Mouse (Mus musculus) heart, postnatal 14 days (tissue): ENCODE measurements around the gene Olfr463. TPM values are rescaled to one million over a fixed set of nuclear protein-coding genes. Genes with fewer than 3 reads are reported as not detected.
"Not testable (repeated sequence)": the region's sequence is repeated elsewhere in the genome, so short reads cannot be mapped to it uniquely, and the experiment has no call there.

Experiments
- DNase-seq, 2 experiments: peaks; one replicate each; pipeline ENCODE4 v3.0.0; 2021 to 2022
- intact Hi-C: fragments of 180-260 bp; cut with DNase I; formaldehyde crosslinking; loops from one replicate; pipeline ENCODE4 v1.15.1; 2025
- long read RNA-seq, 2 experiments: library from polyadenylated mRNA; stranded (forward); transcript quantifications; one replicate each; pipeline ENCODE4 v2.0.0; 2021
- total RNA-seq, 2 experiments: library from RNA; stranded (reverse); gene quantifications; 2 replicates each; pipeline ENCODE4 v1.2.3; 2021

Gene Olfr463
- total RNA-seq, result not detected
- long read RNA-seq, experiment 1, result 0 reads
- long read RNA-seq, experiment 2, result 0 reads

- intact Hi-C loops, result no loop called here
- no peak for DNase-seq
Observed at GRCm38 (mm10) chr11:87897287-87897686, at the start of gene Olfr463. Gene Olfr463, minus strand, starts transcription at chr11:87897387.

DNA sequence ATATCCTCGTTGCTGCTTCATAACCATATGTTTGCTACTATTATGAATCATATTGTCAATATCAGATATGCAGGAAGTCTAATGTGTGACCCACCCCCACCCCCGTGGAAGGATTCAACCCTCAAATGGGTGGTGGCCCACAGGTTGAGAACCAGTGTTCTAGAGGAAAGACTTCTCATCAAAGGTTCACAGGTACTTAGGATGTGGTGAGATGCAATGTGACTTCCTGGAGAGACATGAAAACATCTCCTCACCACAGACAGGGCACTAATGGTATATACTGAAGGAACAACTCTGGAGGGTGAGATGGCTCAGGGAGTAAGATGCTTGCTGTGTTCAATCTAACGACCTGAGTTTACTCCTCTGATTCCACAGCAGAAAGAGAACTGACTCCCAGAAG is 38.3 kb upstream of the Olfr463 start:
- intact Hi-C loops, result no loop called here

GRCm38 (mm10) chr11:87933731-87934130 is 36.5 kb upstream of the Olfr463 start:
- intact Hi-C loops, result no loop called here
- no peak for DNase-seq

More for the DNA sequence above, 38.3 kb upstream of the Olfr463 start:
- no peak for DNase-seq

DNA sequence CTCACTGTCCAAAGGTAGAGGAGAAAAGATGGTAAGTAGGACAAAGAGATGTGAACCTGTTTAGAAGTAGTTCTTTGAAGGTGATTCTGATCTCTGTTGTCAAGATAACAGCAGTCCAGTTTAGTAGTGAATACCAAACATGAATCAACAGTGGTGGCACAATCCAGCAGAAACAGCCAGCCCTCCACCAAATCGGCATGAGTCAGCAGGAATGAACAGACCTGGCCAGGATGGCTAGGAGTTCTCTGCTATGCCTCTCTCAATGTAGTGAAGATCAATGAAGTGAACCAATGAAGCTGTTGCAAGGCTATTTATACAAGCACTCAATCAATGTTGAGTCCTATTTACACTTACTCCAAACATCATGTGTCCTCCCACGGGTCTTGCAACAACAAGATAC is 33.2 kb upstream of the Olfr463 start:
- intact Hi-C loops, result no loop called here
- no peak for DNase-seq

DNA sequence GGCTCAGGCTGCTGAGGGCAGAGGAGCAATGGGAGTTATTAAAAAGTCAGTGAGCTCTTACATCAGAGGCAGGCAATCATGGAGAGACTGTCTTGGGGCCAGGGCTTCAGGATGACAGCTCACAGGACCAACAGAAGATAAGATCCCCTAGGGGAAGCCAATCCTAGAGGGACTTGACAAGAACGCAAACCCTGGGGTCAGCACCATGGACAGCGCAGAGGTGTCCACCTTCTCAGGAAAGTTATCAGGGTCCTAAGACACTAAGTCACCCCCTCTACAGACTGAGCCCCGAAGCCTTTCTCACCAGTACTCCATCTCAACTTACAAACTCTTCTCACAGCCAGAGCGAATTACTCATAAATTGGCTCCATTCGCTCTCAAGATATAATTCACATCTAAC is 23.8 kb upstream of the Olfr463 start, which contains the start of gene Olfr464:
Gene Olfr464 (minus strand): TSS at position 2 of the 400 bp plus-strand sequence.
- DNase-seq, result peak; percentile 9 to 14
- intact Hi-C loops, result no loop called here

- intact Hi-C loops, result no loop called here
- no peak for DNase-seq
Observed at GRCm38 (mm10) chr11:87920301-87920700, 23.1 kb upstream of the Olfr463 start.

- intact Hi-C loops, result no loop called here
- DNase-seq, result no peak
Observed at GRCm38 (mm10) chr11:87916005-87916404, 18.8 kb upstream of the Olfr463 start.

GRCm38 (mm10) chr11:87904331-87904730 is 7.1 kb upstream of the Olfr463 start:
- DNase-seq, result no peak
- intact Hi-C loops, result no loop called here

GRCm38 (mm10) chr11:87892168-87892567 is 5.0 kb downstream of the Olfr463 start, which contains the start of gene Olfr462:
Gene Olfr462, minus strand, starts transcription at chr11:87892268.
- DNase-seq, result no peak
- intact Hi-C loops, result no loop called here

DNA sequence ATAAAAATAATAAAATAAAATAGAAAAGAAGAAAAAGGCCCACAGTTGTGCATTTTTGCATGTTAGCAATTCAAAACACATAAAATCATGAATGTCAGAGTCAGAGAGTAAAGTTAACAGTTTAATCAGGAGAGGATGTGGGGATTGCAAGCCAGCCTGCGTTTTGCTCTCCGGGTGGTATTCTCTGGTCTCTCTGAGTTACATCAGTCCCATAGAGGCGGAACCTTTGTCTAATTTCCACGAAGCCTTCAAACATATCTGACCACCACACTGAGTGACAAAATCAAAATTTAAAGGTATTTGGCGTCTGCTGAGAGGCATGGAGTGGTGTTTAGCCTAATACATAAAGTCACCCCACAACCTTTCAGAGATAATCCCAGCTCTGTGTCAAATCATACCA is 12.3 kb downstream of the Olfr463 start:
- no peak for DNase-seq
- intact Hi-C loops, result loop anchor here (10.0 kb wide), 1 partner anchor 220 kb away; the partner anchor contains the start of gene Rnf43

GRCm38 (mm10) chr11:87883493-87883892 is 13.7 kb downstream of the Olfr463 start:
- intact Hi-C loops, result loop anchor here (10.0 kb wide), 1 partner anchor 219 kb away; the partner anchor contains the start of gene Rnf43
- DNase-seq, result no peak

GRCm38 (mm10) chr11:87881714-87882113 is 15.5 kb downstream of the Olfr463 start:
- DNase-seq, result no peak
- intact Hi-C loops, result loop anchor here (10.0 kb wide), 1 partner anchor 217 kb away; the partner anchor contains the start of gene Rnf43

- intact Hi-C loops, result loop anchor here (10.0 kb wide), 1 partner anchor 215 kb away; the partner anchor contains the start of gene Rnf43
- no peak for DNase-seq
Observed at GRCm38 (mm10) chr11:87879826-87880225, 17.4 kb downstream of the Olfr463 start.

- DNase-seq, result no peak
- intact Hi-C loops, result no loop called here
Observed at GRCm38 (mm10) chr11:87875436-87875835, 21.8 kb downstream of the Olfr463 start, which contains the start of gene Epx. Gene Epx, minus strand, starts transcription at chr11:87875536.

GRCm38 (mm10) chr11:87871766-87872165 is 25.4 kb downstream of the Olfr463 start:
- DNase-seq, result no peak
- intact Hi-C loops, result no loop called here

DNA sequence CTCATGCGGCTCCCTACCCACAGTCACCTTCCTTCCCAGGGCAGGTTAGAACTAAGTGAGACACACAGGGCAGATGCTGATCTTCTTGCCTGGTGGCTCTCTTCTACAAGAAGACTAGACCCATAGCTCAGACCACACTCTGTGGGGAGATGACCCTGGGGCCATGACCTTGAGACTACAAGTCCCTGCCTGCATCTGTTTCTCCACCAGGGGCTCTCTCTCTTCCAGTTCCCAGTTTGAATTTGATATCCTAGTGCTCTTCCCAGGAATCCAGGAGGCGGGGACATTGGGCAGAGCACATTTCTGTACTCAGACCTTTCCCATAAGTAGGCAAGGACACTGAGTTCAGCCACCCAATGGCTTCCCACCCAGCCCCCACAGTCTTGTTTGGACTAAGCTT is 27.1 kb downstream of the Olfr463 start:
- DNase-seq, result no peak
- intact Hi-C loops, result no loop called here

- intact Hi-C loops, result not testable (repeated sequence)
Observed at GRCm38 (mm10) chr11:87866891-87867290, 30.3 kb downstream of the Olfr463 start.

DNA sequence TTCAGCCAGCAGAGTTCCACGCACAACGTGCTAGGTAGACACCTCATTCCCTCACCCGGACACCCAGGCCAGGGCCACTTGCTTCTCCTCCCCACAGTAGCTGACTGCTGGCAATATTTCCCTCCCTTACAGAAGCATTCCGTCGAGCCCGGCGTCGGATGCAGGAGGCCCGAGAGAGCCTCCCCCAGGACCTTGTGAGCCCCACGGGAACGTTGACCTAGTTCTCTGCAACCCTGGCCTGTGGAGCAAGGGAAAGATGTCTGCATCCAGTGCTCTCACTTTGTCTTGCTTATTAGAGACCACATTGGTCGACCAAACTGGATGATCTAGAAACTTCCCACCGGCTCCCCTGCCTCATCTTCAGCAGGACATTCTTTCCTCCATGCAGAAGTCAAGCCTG is 34.4 kb downstream of the Olfr463 start:
- intact Hi-C loops, result no loop called here
- peak; percentile 16 to 25 for DNase-seq

More at GRCm38 (mm10) chr11:87866891-87867290, 30.3 kb downstream of the Olfr463 start:
- DNase-seq, result not testable (repeated sequence)

DNA sequence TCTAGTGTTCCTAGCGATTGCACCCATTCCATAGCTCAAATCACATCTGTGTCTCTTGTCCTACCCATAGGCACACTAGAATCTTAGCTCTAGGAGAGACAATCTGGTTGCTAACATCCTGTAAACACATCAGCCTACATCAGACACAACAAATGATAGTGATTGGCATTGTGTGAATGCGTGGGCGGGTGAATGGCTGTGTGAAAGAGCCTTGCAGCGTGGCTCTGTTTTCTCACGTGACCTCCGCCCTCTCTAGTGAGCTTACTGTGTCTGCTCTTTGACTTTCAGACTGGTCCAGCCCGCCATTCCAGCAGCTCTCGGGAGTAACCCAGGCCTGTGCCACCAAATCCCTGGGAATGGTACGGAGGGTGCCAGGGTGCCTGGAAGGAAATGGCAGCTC is 36.8 kb downstream of the Olfr463 start:
- DNase-seq, result no peak
- intact Hi-C loops, result no loop called here

DNA sequence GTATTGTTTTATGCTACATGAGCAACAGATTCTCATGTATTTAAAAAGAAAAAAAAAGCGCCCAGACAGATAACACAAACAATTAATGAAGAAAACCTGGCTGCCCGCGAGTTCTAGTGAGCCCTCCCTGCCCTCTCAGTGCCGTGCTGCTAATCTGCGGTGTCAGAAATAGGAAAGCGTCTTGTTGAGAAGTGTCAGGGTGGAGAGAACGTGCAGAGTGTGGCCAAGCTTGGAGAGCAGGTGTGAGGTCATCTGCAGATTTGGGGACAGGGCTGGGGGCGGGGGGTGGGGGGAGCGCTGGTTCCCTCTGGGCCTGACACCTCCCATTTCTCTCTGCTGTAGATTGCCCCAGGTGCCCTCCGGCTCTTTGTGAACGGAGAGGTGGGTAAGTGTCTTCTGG is 37.9 kb downstream of the Olfr463 start:
- intact Hi-C loops, result no loop called here
- DNase-seq, result no peak

DNA sequence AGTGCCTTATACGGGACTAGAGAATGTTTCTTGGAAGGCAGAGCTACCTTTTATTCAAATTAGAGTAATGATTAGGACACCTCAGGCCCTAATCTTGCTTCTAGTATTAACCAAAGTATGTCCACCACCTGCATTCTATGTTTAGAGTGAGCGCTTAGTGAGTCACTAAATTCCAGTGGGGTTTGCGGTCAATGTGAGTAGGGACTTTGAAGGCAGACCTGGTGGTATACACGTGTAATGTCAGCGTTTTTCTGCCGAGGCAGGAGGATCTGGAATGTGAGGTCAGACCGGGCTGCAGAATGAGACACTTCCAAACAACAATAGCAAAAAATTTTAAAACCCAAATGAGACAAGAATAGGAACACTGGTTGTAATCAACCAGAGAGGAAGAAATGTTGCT is 42.6 kb downstream of the Olfr463 start:
- no peak for DNase-seq
- intact Hi-C loops, result no loop called here

GRCm38 (mm10) chr11:87853597-87853954 is 43.6 kb downstream of the Olfr463 start:
- intact Hi-C loops, result no loop called here
- DNase-seq, result no peak
